Comparison of ENCODE assay signal across 20 mouse cellular contexts in the genomic region with DNA sequence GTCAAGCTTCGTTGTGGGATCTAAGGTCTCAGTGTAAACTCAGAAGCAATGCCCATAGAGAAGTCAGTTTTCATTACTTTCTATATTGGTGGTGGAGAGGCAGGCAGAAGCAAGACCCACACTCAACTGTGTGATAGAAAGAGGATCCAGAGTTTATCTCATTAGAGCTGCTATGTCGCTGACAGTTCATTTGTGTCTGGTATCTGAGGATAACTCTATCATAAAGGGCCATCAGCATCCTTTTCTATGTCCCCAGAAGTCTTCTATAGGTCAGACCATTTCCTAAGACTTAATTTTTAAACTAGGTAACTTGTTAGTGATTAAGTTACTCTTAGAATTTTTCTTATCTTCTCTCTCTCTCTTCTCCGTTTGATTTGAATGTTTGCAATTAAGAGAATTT.
A peak's percentile ranks its signal among the peaks of the same experiment; 100 is the strongest.
DNase-seq lines count a peak whose midpoint lies in the region; ATAC-seq and TF ChIP-seq lines count a peak whose summit lies in the region.
"Had no signal": no experiment of that assay in that cellular context is flagged by ENCODE, and none has a peak within 500 bp of the region (broad histone marks: within the 10 kb centered on the region; RNA-seq: fewer than 3 reads in every experiment).

No protein-coding gene starts in this region.

- TF ChIP-seq EP300 in MEL (IDR thresholded peaks at IDR 0.05; ENCODE audit: low read depth in 1 of 2, low read length in 2 of 2), result peak; percentile 45 to 65

- no peak overlapping the region for H3K4me3 ChIP-seq in midbrain, embryonic 11.5 days (ENCODE audit: low read depth, low read length)
- no peak overlapping the region for H3K4me3 ChIP-seq in midbrain, embryonic 15.5 days
- H3K4me3 ChIP-seq in MEL (ENCODE audit: control insufficient read depth in 1 of 2, insufficient read depth in 1 of 2, low read depth in 2 of 2, low read length in 2 of 2), result no peak overlapping the region

- no peaks in the 10 kb centered on the region for H3K9me3 ChIP-seq in midbrain, embryonic 11.5 days (ENCODE audit: control insufficient read depth, low read length)
- no peaks in the 10 kb centered on the region for H3K9me3 ChIP-seq in midbrain, embryonic 15.5 days
- H3K9me3 ChIP-seq in MEL (replicated peaks; ENCODE audit: insufficient read depth, low read length), result no peaks in the 10 kb centered on the region

- TF ChIP-seq CTCF in MEL (IDR thresholded peaks at IDR 0.05 in 2 of 3, conservative IDR thresholded peaks at IDR 0.05 in 1 of 3; ENCODE audit: control insufficient read depth in 1 of 3, insufficient read depth in 1 of 3, low read depth in 2 of 3, low read length in 3 of 3, poor library complexity in 1 of 3, severe bottlenecking in 1 of 3), result no peak

- no peak overlapping the region for H3K27ac ChIP-seq in midbrain, embryonic 11.5 days (ENCODE audit: low read depth, low read length)
- H3K27ac ChIP-seq in midbrain, embryonic 15.5 days, result no peak overlapping the region
- peak overlapping the region; percentile 2; the same call in 1 of the 2 replicates for H3K27ac ChIP-seq in MEL (ENCODE audit: control insufficient read depth, low read depth, low read length)

- no peaks in the 10 kb centered on the region for H3K79me2 ChIP-seq in MEL (ENCODE audit: control insufficient read depth, insufficient read depth, low read length, poor library complexity)

- H3K36me3 ChIP-seq in midbrain, embryonic 11.5 days (ENCODE audit: control insufficient read depth, insufficient read depth, low read length), result no peaks in the 10 kb centered on the region
- H3K36me3 ChIP-seq in midbrain, embryonic 15.5 days (replicated peaks), result no peaks in the 10 kb centered on the region
- H3K36me3 ChIP-seq in MEL (ENCODE audit: control insufficient read depth in 1 of 2, insufficient read depth in 2 of 2, low read length in 2 of 2), result peaks cover 0 to 6% of the 10 kb centered on the region in 2 experiments; a peak in 2 of 4 replicates
- H3K36me3 ChIP-seq: G1E had no signal

- no peak for TF ChIP-seq POLR2A in MEL (IDR thresholded peaks at IDR 0.05; ENCODE audit: control insufficient read depth in 1 of 2, insufficient read depth in 1 of 2, low read depth in 1 of 2, low read length in 2 of 2, poor library complexity in 1 of 2)

- no peaks in the 10 kb centered on the region for H3K4me1 ChIP-seq in midbrain, embryonic 11.5 days (ENCODE audit: control insufficient read depth, insufficient read depth, low read length)
- no peaks in the 10 kb centered on the region for H3K4me1 ChIP-seq in midbrain, embryonic 15.5 days
- peaks cover 4 to 5% of the 10 kb centered on the region in 2 experiments; a peak in 3 of 4 replicates for H3K4me1 ChIP-seq in MEL (ENCODE audit: control insufficient read depth in 1 of 2, insufficient read depth in 2 of 2, low read length in 2 of 2)

- H3K27me3 ChIP-seq in midbrain, embryonic 11.5 days (ENCODE audit: control insufficient read depth, insufficient read depth, low read length), result no peaks in the 10 kb centered on the region; the same call in 1 of the 2 replicates
- no peaks in the 10 kb centered on the region for H3K27me3 ChIP-seq in midbrain, embryonic 15.5 days (replicated peaks)
- H3K27me3 ChIP-seq in MEL (ENCODE audit: control insufficient read depth in 1 of 2, insufficient read depth in 2 of 2, low read length in 2 of 2), result no peaks in the 10 kb centered on the region
- H3K27me3 ChIP-seq: CH12.LX, Patski had no signal

- peak; percentile 23 for DNase-seq in midbrain, embryonic 11.5 days (ENCODE audit: low spot score, missing footprints)
- DNase-seq in MEL (ENCODE audit: low read depth, low spot score), result peak; percentile 10
- no peak for DNase-seq in gastrocnemius, postnatal 25 days
- DNase-seq: adrenal gland, adult 2 months; adrenal gland, adult 8-10 months; adrenal gland, postnatal 10 days; adrenal gland, postnatal 14 days; adrenal gland, postnatal 25 days; adrenal gland, postnatal 36 days; B cell, adult 2 months; cerebellum, adult 11 months; cerebellum, adult 11-12 months; cerebellum, adult 18-20 months; cerebellum, adult 2 months had no signal

- H3K4me2 ChIP-seq in midbrain, embryonic 11.5 days, result no peak overlapping the region
- H3K4me2 ChIP-seq in midbrain, embryonic 15.5 days, result no peak overlapping the region

- WGBS in midbrain, embryonic 11.5 days, result 92% methylated on average over 3 of the region's 3 CpGs
- WGBS in midbrain, embryonic 15.5 days, result 90% methylated on average over 3 of the region's 3 CpGs

- ATAC-seq in midbrain, embryonic 11.5 days (ENCODE audit: low FRiP score), result no peak
- no peak for ATAC-seq in midbrain, embryonic 15.5 days (replicated peaks)
- ATAC-seq: activated CD4-positive, CD25-positive, alpha-beta regulatory T cell, adult 4 months; CD4-positive, CD25-positive, alpha-beta regulatory T cell, adult 4 months; Patski had no signal

- no peak for TF ChIP-seq RAD21 in MEL (IDR thresholded peaks at IDR 0.05; ENCODE audit: low read depth, low read length)

- no peak overlapping the region for H3K9ac ChIP-seq in midbrain, embryonic 11.5 days (ENCODE audit: low read length)
- no peak overlapping the region for H3K9ac ChIP-seq in midbrain, embryonic 15.5 days
- H3K9ac ChIP-seq in MEL (ENCODE audit: control insufficient read depth, low read depth, low read length, poor library complexity, severe bottlenecking), result no peak overlapping the region

TF ChIP-seq in MEL, 35 proteins besides CTCF, POLR2A, EP300 and RAD21:
- TF ChIP-seq CHD1 (IDR thresholded peaks at IDR 0.05; ENCODE audit: low read depth, low read length) (no peak), MEF2A (IDR thresholded peaks at IDR 0.05; ENCODE audit: extremely low read depth, insufficient replicate concordance, low read depth, low read length, poor library complexity, severe bottlenecking) (no peak), HCFC1 (IDR thresholded peaks at IDR 0.05; ENCODE audit: low read depth, low read length) (no peak), TCF12 (IDR thresholded peaks at IDR 0.05; ENCODE audit: low read depth, low read length) (peak; percentile 80), TBP (IDR thresholded peaks at IDR 0.05; ENCODE audit: low read depth, low read length) (no peak), USF2 (IDR thresholded peaks at IDR 0.05; ENCODE audit: borderline replicate concordance in 1 of 2, insufficient read depth in 1 of 2, low read depth in 1 of 2, low read length in 2 of 2) (no peak), ZKSCAN1 (IDR thresholded peaks at IDR 0.05; ENCODE audit: low read depth, low read length) (no peak), MXI1 (IDR thresholded peaks at IDR 0.05; ENCODE audit: low read depth, low read length) (no peak), NELFE (IDR thresholded peaks at IDR 0.05; ENCODE audit: low read depth, low read length) (no peak), GATA1 (IDR thresholded peaks at IDR 0.05; ENCODE audit: low read depth, low read length) (peak; percentile 48)
